Mouse (Mus musculus): ENCODE results near the gene Ncstn.
A peak's percentile ranks its signal among the peaks of the same experiment; 100 is the strongest.

Ncstn gene

DNA sequence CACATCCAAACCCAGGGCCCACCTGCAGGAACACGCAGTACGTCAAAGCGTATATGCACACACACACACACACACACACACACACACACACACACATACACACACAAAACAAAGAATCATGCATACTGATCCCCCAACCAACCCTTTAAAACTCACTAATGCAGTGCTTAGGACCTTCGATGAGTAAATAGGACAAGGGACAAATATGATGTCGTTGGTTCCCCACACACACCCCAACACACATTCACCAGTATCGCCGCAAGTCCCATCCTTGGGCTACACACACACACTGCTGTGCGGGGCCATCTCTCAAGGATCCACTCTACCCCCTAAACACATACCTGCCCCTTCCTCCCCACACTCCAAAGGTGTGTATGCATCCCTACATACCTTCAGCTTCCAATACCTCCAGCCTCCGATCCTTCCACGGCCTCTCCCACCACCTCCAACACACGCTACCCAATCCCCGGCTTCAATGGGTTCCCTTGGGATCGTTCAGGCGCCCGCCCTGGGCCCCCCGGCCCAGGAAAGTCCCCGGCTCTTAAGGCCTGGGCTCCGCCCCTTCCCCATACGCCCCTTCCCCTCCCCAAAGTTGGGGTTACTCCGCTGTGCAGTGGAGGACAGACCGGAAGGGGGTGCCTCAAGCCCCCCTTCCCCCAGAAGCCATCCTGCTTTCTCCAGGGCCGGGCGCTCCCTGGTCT, 56.2 kb downstream of the Ncstn start:
- DNase-seq: no peak

DNA sequence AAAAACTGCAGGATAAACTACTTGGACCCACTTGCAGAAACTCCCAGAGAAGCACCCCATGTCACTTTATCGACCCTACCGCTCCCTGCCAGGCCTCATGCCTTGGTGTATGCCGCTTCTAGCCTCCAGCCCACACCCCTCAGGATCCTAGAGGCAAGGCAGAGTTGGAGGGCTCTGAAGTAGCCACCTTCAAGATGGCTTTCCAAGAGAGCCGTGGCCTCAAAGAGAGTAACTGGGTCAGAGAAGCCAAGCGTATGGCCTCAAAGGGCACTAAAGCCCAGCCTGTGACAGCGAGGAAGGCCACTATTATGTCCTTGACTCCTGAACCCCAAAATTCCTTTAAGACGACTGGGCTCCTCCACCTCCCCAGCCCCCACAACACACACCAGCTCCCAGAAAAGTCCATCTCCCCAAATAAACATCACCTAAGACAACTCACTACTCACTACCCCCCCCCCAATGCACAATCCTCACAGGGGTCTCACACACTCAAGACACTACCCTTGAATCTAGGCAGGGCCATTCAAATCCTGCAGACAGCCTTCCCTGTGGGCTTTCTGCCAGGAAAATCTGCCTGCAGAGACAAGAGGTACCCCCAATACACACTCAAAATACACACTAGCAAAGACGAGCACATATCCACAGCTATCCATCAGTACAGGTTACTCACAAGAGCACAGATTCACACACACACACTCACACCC, 57.2 kb downstream of the Ncstn start:
- no peak for DNase-seq

DNA sequence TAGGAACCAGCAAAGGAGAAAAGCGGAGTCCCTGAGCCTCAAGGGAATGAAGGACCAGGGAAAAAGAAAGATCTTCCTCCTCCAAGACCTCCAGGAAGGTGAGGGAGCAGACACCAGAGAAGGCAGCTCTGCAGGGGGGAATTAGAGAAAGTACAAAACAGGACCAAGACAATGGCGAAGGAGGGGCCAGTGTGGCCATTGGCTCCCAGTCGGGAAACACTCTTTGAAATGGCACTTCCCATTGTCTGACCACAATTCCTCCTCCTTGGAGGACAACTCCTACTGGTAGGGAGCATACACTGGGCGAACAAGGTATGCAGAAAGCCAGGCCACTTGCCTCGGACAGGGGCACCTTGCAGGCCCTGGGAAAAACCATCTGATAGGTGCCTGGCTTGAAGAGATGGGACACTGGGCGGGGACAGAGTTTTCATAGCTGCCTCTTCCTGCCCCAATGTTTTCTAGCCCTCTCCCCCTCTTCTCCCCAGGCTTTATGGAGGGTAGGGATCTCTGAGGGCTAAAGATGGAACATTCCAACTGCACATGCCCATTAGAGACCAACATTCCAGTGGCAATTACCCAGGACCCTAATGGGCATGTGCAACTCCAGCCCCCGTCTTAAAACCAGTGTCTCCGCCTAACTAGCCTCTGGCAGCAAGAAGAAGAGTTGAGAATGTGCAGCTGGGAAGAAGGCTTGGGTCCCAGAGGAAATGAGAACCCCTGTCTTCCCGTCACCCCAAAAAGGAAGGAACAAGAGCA, 58.3 kb downstream of the Ncstn start:
- DNase-seq: peak; percentile 24

DNA sequence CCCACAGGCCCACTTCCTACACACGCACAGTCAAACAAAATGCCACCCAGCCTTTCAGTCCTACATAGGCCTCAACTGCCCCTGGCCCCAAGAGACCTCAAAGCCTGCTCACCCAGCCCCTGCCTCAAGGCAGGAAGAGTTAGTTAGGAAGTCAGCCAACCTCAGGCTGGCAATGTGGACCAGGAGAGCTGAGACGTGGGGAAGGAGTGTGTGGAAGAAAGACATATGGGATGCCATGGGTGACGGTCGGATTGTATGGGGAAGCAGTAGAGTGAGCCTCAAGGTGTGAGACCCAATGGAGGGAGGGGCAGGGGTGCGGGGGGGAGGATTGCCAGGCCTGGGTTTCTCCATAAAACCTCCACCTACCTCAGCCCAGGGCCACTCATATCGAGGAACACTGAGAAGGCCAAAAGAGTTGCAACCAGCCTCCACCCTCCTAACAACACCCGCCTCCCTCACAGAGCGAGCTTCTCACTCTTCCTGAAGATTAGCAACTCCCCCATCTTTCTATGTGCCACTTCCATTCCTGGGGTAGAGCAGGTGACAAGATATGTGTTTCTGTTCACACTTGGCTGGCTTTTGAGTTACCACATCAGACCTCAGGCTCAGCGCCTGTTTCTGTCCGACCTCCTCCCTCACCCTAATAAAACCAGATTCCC, 62.6 kb downstream of the Ncstn start:
- DNase-seq: no peak

DNA sequence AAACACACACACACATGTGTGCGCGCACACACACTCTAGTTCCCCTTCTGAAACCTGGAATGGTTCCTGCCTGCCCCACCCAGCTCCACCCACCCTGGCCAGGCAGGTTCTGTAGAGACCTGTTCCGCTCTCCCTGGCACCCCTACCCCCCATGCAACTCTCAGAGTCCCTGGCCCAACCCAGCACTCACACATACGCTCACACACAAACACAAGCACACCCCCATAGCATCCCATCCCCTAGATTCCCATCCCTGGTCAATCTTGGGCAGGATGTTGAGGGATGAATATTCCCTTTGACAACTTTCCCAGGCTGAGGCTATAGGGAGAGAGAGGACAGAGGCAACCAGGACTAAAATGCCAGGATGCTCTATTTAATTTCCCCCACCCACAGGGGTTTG, 63.3 kb downstream of the Ncstn start:
- DNase-seq: no peak

DNA sequence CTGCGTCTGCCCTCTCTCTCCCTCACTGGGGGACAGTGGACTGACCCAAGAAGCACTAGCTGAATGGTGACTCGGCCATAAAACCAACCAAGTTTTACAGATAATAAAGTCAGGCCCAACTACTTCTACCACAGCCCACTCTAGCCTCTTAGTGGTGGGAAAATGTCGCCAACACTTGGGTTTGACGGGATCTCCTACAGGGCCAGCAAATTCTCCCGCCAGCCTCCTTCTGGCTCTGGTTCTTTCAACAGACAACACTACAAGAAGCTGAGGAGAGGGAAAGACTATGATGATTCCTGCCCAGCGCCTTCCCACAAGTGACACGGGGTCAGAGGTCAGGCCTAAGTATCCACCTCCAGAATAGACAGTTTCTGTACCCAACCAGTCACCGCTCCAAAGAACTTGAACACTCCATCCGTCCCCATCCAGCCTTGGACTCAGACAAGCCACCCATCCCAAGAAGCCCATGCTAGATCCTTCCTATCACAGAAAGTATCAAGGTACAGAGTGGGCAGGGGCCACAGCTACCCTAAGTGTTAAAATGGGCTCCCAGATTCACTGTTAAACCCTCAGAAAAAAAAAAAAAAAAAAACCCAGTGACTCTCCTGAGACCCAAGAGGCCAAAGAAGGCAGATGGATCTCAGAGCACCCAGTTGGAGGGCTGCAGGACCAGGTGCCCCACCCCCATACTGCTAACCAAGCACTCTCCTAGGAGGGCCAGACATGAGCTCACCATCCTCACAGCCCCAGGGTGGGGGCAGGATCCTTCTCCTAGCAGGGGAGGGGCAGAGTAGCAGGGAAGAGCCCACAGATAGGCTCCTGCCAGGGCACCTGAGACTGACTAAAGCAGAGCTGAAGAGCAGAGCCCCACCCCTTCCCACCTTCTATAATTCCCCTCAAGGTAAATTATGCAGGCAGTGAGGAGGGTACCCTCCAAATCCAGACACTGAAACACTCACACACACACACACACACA, 64.0 kb downstream of the Ncstn start:
- no peak for DNase-seq

DNA sequence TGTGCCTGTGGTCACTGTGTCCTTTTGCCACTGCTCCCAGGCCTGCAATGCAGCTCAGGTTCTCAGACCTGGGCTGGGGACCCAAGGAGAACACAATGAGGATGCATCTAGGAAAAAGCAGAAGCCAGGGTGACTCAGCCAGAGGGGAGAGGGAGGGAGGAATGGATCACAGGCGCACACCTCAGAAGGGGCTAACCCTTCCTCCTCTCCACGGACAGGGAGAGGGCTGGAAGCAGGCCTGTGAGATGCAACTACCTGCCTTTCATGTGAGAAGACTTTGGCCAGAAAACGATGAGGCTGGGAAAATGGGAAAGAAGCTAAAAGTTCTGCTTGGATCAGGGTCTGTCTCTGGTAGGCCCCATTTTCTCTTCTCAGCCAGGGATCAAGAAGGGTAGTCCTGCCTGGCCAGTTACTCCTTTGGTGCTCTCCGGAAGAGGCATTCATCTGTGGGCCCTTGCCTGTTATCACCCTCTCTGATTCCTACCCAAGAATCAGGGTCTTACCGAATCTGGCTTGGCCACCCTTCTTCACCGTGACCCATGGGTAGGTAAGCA, 65.0 kb downstream of the Ncstn start:
- DNase-seq: no peak

DNA sequence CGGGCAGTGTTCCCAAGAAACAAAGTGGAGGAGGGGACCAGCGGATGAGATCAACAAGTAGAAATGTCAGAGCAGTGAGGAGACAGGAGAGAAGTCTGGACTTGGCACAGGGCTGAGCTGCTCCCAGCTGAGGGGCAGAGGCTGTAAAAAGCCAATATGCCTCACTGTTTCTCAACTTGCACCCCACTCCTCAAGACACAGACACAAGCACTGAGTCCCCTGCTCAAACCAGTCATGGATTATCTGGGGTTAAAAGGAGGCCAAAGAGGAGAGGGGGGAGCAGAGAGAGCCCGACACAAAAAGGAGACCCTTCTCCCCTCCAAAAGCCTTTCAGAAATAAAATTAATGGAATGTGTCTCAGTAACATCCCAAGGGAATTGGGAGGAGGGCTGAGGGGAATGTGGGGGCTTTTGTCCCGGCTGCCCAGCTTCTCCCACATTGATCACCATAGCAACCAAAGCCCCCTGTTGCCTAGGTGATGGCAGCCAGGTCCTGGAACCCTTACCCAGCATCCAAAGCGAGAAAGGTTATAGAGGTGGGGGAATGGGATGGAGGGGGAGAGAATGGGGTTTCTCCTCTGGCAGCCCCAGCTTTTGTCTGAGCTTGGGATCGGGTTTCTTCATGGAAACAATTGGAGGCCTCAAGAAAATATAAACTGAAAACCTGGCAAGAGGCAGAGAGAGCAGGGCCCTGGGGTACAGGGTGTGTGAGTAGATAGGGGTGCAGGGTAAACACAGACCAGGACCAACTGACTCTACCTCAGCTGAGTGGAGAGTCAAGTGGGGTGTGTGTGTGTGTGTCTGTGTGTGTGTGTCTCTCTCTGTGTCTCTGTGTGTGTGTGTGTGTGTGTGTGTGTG, 65.7 kb downstream of the Ncstn start:
- no peak for DNase-seq

DNA sequence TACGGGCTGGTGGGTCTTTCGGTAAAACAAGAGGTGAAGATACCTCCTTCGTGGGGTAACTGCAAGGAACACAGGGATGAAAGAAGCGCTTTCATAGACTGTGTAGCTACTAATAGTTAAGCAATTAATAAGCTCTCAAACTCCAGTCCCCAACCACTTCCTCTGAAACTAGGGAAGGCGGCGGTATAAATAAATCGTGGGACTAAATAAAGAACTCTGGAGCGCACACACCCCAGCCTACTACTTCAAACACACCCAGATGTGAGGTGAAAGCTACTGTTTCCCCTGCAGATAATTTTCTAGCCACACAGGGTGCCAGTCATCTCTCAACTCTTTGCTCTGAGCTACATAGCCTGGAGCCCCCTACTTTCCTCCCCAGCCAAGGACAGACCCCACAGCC, 66.6 kb downstream of the Ncstn start:
- DNase-seq: no peak

Measured in kidney, postnatal 14 days (tissue).